Mouse (Mus musculus) hindlimb bud, embryonic 11.5 days (tissue): ENCODE results near the gene Gdf2.

Source experiments
- DNase-seq: peaks from one replicate; pipeline ENCODE4 v3.0.0-alpha.2; 2012; ENCODE audit warnings: low read depth, low spot score; ENCODE audit errors: extremely low spot score

Gene Gdf2

GRCm38 (mm10) chr14:33956055-33956454 is 15.2 kb downstream of the Gdf2 start:
- DNase-seq = no peak

DNA sequence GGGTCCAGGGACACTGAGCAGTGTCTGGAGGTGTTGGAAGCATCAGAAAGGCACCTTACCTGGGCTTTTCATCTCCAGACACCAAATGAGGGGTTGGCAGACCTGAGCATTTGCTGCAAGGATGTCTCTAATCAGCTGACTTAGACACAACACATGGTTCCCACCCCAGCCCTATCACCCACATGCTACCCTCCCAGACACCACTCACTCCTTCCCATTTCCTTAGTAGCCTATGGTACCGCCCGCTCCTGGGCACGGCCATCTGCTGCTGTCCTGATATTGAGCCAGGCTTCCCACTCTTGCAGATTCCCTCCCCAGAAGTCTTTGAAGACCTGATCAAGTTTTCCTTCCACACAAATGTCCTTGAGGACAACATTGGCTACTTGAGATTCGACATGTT is 17.3 kb downstream of the Gdf2 start:
- no peak for DNase-seq

DNA sequence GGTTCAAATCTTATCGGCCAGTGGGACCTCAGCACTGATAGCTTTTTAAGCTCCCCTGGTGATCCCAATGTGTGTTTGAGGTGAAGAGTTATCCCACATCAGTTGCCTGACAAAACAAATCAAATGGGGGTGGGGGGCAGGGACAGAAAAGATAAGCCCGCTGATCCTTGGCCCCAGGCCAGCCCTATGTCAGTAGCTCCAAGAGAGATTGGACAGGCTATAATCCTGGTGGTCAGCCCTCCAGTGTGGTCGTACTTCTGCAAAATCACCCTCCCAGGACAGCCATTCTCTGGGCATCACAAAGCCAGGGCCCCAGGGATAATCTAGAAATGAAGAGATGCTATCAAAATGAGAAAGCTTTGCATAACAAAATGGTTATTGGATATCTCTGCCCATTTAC is 18.0 kb downstream of the Gdf2 start:
- no peak for DNase-seq

- DNase-seq = no peak
Measured at GRCm38 (mm10) chr14:33959341-33959740, 18.5 kb downstream of the Gdf2 start.

DNA sequence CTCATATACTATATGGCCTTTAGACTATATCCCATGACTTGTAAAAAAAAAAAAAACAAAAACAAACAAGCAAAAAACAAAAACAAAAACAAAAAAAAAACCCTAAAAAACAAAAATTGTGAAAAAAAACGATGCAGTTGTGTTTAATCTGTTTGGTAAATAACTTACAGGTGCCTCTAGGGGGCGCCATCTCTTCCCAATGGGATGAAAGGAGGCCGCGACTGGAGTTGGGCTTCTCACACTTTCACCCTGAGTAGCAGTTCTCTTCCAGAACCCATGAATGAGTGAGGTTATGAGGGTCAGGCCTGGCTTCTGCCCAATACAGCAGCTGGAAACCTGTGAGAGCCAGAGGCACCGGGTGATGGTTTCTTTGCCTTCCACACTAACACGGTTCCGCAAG is 24.8 kb downstream of the Gdf2 start:
- DNase-seq = no peak

DNA sequence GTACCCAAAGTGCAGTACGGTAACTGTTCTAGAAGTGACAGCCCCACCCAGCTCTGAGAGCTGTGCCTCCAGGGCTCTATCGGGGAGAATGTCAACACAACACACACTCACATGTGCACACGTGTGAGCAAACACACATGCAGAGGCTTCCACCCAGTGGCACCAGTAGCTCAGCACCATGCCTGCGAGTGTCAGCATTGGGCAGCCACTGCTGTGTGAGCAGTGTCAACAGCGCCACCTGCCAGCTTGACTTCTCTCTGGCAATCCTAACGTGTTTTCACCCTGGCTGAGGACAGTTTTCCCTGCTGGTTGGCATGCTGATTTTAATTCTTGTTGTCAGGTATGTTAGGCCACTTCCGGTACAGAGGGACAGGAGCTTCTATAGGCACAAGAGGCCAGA is 31.8 kb downstream of the Gdf2 start:
- DNase-seq = no peak

- no peak for DNase-seq
Measured at GRCm38 (mm10) chr14:33974752-33975151, 33.9 kb downstream of the Gdf2 start.

- no peak for DNase-seq
Measured at GRCm38 (mm10) chr14:33977748-33978147, 36.9 kb downstream of the Gdf2 start.

GRCm38 (mm10) chr14:33978604-33979059 is 37.8 kb downstream of the Gdf2 start, which contains the start of gene Zfp488:
Gene Zfp488 (minus strand): TSS chr14:33978764.
- DNase-seq = peak; percentile 12

- no peak for DNase-seq
Measured at GRCm38 (mm10) chr14:33989201-33989600, 48.4 kb downstream of the Gdf2 start.

GRCm38 (mm10) chr14:33991971-33992370 is 51.1 kb downstream of the Gdf2 start:
- DNase-seq = no peak

DNA sequence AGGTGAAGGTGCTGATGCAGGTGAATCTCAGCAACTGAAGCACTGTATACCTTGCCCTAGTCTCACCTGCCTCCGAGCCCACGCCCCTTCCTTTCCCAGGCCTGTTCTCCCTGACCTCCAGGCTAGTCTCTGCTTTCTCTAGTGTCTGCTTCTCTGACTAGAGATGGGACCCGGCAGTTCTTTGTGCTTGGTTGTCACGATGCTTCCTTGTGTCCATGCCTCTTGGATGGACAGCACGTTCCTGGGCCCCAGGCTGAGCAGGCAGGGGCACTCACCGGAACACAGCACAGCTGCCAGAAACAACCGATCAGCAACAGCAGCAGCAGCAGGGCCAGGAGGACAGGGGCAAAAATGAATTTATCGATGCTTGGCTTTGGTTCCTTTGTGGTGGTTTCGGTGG is 52.2 kb downstream of the Gdf2 start:
- no peak for DNase-seq

GRCm38 (mm10) chr14:33993521-33994289 is 52.9 kb downstream of the Gdf2 start:
- DNase-seq = no peak
